Mouse (Mus musculus): ENCODE measurements around the gene Fam102a. TPM values are rescaled to one million over a fixed set of nuclear protein-coding genes. Genes with fewer than 3 reads are reported as not detected.
A peak's percentile ranks its signal among the peaks of the same experiment; 100 is the strongest.

Fam102a gene
- total and polyA plus RNA-seq, 2 experiments from 2014 or later, result 8.2 to 25.4 TPM

DNA sequence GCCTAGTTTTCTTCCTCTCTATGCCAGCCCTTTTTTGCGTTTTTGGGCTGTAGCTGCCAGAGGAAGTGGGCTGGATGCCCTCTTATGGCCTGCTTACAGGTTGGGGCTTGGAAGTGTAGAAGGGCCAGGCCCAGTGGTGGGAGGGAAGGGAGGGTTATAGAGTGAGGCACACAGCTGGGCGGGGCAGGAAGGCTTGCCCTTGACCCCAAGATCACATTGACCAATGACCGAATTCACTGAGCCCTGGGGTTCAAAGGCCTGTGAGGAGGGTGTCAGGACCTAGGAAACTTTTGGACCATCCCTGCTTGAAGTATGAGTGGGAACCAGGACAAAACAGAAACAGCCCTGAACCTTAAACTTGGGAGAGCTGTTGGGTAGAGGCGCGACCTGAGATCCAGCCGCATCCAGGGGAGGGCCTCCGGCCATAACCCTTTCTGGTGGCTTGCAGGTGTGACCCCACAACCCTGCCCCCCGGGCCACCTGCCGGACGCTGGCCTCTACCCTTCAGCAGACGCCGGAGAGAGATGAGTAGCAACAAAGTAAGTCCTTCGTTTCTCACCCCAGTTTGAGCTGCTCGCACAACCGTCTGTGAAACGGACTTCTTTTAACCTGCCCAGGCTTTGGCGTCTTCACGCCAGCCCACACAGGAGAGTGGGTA lies 73.8 kb downstream of the Fam102a start:
- 47% methylated on average over 18 of the region's 18 CpGs for WGBS
- DNase-seq (ENCODE audit: low spot score), result no peak
- H3K4me2 ChIP-seq (ENCODE audit: low read depth, low read length), result peak overlapping the region; percentile 64
- peaks cover 3% of the 10 kb centered on the region; the same call in 1 of the 2 replicates for H3K36me3 ChIP-seq (ENCODE audit: insufficient read depth, low read length)
- no peaks in the 10 kb centered on the region for H3K27me3 ChIP-seq (ENCODE audit: insufficient read depth, low read length)
- H3K9me3 ChIP-seq (ENCODE audit: low read length), result no peaks in the 10 kb centered on the region
- 0 out of 2 replicates have a peak, but pooled peaks cover 5% of the 10 kb centered on the region for H3K4me1 ChIP-seq (ENCODE audit: insufficient read depth, low read length)
- TF ChIP-seq CTCF (IDR thresholded peaks at IDR 0.05; ENCODE audit: low read depth), result no peak
- no peak overlapping the region for H3K27ac ChIP-seq
- peak overlapping the region; percentile 61 for H3K4me3 ChIP-seq (ENCODE audit: low read length)
- H3K9ac ChIP-seq (replicated peaks; ENCODE audit: low read length), result no peak overlapping the region
- no peak for ATAC-seq

DNA sequence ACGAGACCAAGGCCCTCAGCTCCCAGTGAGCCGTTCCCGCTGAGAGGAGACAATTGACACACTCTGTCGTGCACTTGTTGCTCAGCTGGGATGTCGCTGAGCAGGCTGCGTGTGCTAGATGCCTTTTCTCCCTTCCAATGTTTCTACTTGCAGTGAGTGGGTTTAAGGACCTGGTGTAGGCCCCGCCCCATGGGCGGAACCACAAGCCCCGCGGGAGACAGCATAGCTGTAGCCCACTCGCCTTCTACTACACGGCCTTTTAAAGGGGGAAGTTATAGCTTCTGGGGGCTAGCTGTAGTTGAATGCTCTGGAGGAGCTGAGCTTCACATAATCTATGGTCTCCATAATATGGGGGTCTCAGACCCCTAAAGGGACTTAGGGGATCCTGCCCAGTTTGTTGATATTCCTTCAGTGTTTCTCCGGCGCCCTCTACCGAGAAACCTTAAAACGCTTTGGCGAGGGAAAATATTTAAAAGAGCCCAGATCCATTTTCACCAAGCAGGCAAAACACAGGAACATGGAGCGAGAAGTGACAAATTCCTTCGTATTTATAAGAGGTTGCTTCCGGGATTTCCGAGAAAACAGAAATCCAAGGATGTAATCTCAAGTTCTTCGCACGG lies 75.6 kb downstream of the Fam102a start:
- Histone ChIP-seq H3K9me3 (ENCODE audit: low read length) (no peaks in the 10 kb centered on the region), H3K9ac (replicated peaks; ENCODE audit: low read length) (peak overlapping the region; percentile 43), H3K4me3 (ENCODE audit: low read length) (peak overlapping the region; percentile 27), H3K27me3 (ENCODE audit: insufficient read depth, low read length) (no peaks in the 10 kb centered on the region), H3K27ac (no peak overlapping the region), H3K36me3 (ENCODE audit: insufficient read depth, low read length) (peaks cover 10% of the 10 kb centered on the region; the same call in 1 of the 2 replicates), H3K4me1 (ENCODE audit: insufficient read depth, low read length) (0 out of 2 replicates have a peak, but pooled peaks cover 5% of the 10 kb centered on the region), H3K4me2 (ENCODE audit: low read depth, low read length) (peak overlapping the region; percentile 54)
- ATAC-seq, result no peak
- 17% methylated on average over 23 of the region's 23 CpGs for WGBS
- TF ChIP-seq CTCF (IDR thresholded peaks at IDR 0.05; ENCODE audit: low read depth), result peak; percentile 54
- peak; percentile 57 for DNase-seq (ENCODE audit: low spot score)

DNA sequence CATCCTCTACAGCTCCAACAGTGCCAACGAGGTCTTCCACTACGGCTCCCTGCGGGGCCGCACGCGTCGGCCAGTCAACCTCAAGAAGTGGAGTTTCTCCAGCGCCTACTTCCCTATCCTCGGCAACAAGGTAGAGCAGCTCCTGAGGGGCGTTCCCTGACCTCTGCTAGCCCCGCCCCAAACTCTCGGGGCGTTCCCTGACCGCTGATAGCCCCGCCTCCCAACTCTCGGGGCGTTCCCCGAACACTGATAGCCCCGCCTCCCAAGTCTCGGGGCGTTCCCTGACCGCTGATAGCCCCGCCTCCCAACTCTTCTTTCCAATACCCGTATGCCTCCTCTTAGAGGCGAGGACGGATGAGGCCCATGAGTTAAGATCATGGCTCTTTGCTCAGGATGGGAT lies 77.1 kb downstream of the Fam102a start:
- no peaks in the 10 kb centered on the region for H3K9me3 ChIP-seq (ENCODE audit: low read length)
- H3K4me3 ChIP-seq (ENCODE audit: low read length), result no peak overlapping the region
- no peak for ATAC-seq
- H3K27ac ChIP-seq, result no peak overlapping the region
- peaks cover 10% of the 10 kb centered on the region; the same call in 1 of the 2 replicates for H3K36me3 ChIP-seq (ENCODE audit: insufficient read depth, low read length)
- 71% methylated on average over 26 of the region's 26 CpGs for WGBS
- H3K4me2 ChIP-seq (ENCODE audit: low read depth, low read length), result no peak overlapping the region
- no peak for DNase-seq (ENCODE audit: low spot score)
- 0 out of 2 replicates have a peak, but pooled peaks cover 5% of the 10 kb centered on the region for H3K4me1 ChIP-seq (ENCODE audit: insufficient read depth, low read length)
- TF ChIP-seq CTCF (IDR thresholded peaks at IDR 0.05; ENCODE audit: low read depth), result no peak
- no peaks in the 10 kb centered on the region for H3K27me3 ChIP-seq (ENCODE audit: insufficient read depth, low read length)
- H3K9ac ChIP-seq (replicated peaks; ENCODE audit: low read length), result no peak overlapping the region

GRCm38 (mm10) chr2:32617109-32617508 lies 82.0 kb downstream of the Fam102a start:
- H3K4me1 ChIP-seq (ENCODE audit: insufficient read depth, low read length), result 0 out of 2 replicates have a peak, but pooled peaks cover 6% of the 10 kb centered on the region
- no peak overlapping the region for H3K4me2 ChIP-seq (ENCODE audit: low read depth, low read length)
- no peak for TF ChIP-seq CTCF (IDR thresholded peaks at IDR 0.05; ENCODE audit: low read depth)
- no peak overlapping the region for H3K4me3 ChIP-seq (ENCODE audit: low read length)
- H3K27me3 ChIP-seq (ENCODE audit: insufficient read depth, low read length), result no peaks in the 10 kb centered on the region
- no peak overlapping the region for H3K9ac ChIP-seq (replicated peaks; ENCODE audit: low read length)
- 97% methylated on average over 1 of the region's 1 CpGs for WGBS
- ATAC-seq, result no peak
- no peak overlapping the region for H3K27ac ChIP-seq
- DNase-seq (ENCODE audit: low spot score), result no peak
- no peaks in the 10 kb centered on the region for H3K9me3 ChIP-seq (ENCODE audit: low read length)
- peaks cover 10% of the 10 kb centered on the region; the same call in 1 of the 2 replicates for H3K36me3 ChIP-seq (ENCODE audit: insufficient read depth, low read length)

GRCm38 (mm10) chr2:32617601-32618000 lies 82.5 kb downstream of the Fam102a start:
- Histone ChIP-seq H3K4me2 (ENCODE audit: low read depth, low read length) (no peak overlapping the region), H3K9ac (replicated peaks; ENCODE audit: low read length) (no peak overlapping the region), H3K27me3 (ENCODE audit: insufficient read depth, low read length) (no peaks in the 10 kb centered on the region), H3K36me3 (ENCODE audit: insufficient read depth, low read length) (peaks cover 8% of the 10 kb centered on the region; the same call in 1 of the 2 replicates), H3K4me1 (ENCODE audit: insufficient read depth, low read length) (0 out of 2 replicates have a peak, but pooled peaks cover 6% of the 10 kb centered on the region), H3K4me3 (ENCODE audit: low read length) (no peak overlapping the region), H3K27ac (no peak overlapping the region), H3K9me3 (ENCODE audit: low read length) (no peaks in the 10 kb centered on the region)
- ATAC-seq, result no peak
- TF ChIP-seq CTCF (IDR thresholded peaks at IDR 0.05; ENCODE audit: low read depth), result peak; percentile 53
- 94% methylated on average over 4 of the region's 4 CpGs for WGBS
- no peak for DNase-seq (ENCODE audit: low spot score)

DNA sequence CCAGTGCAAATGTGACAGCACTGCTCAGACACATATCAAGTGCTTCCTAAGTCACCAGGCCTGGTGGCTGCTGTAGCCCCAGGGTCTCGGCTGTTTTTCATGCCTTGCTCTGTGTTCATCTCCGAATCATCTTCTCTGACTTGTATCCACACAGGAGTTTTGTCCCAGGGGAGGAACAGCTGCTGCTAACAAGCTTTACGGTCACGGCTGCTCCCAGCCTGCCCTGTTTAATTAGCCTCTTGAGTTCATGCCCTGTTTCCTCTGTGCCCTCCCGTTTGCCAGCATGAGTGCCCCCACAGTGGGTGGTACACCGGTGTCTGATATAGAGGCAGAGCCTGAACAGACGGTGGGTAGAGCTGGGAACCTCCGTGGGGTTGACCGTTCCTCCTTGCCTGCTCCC lies 82.9 kb downstream of the Fam102a start:
- Histone ChIP-seq H3K27me3 (ENCODE audit: insufficient read depth, low read length) (no peaks in the 10 kb centered on the region), H3K4me1 (ENCODE audit: insufficient read depth, low read length) (0 out of 2 replicates have a peak, but pooled peaks cover 6% of the 10 kb centered on the region), H3K4me3 (ENCODE audit: low read length) (no peak overlapping the region), H3K4me2 (ENCODE audit: low read depth, low read length) (no peak overlapping the region), H3K27ac (no peak overlapping the region), H3K36me3 (ENCODE audit: insufficient read depth, low read length) (peaks cover 8% of the 10 kb centered on the region; the same call in 1 of the 2 replicates), H3K9ac (replicated peaks; ENCODE audit: low read length) (no peak overlapping the region), H3K9me3 (ENCODE audit: low read length) (no peaks in the 10 kb centered on the region)
- no peak for ATAC-seq
- no peak for TF ChIP-seq CTCF (IDR thresholded peaks at IDR 0.05; ENCODE audit: low read depth)
- 45% methylated on average over 9 of the region's 9 CpGs for WGBS
- DNase-seq (ENCODE audit: low spot score), result no peak

Other genes with a start within 250 kb of the Fam102a start
- gene Golga2, start 247.9 kb upstream of the Fam102a start, total RNA-seq (2014; rRNA removed), result 49.3 and 55.8 TPM in 2 replicates
- gene Golga2, start 247.9 kb upstream of the Fam102a start, polyA plus RNA-seq (2015; fragmentation: Nextera tagmentation; extraction: Ambion mirVana), result 24.4 and 25.7 TPM in 2 replicates
- 302 and 319 TPM in 2 replicates for gene Swi5, start 247.3 kb upstream of the Fam102a start, total RNA-seq (2014; rRNA removed)
- 487 and 513 TPM in 2 replicates for gene Swi5, start 247.3 kb upstream of the Fam102a start, polyA plus RNA-seq (2015; fragmentation: Nextera tagmentation; extraction: Ambion mirVana)
- gene Ciz1, start 183.0 kb upstream of the Fam102a start, total RNA-seq (2014; rRNA removed), result 87.6 and 103 TPM in 2 replicates
- 33.3 and 40.3 TPM in 2 replicates for gene Ciz1, start 183.0 kb upstream of the Fam102a start, polyA plus RNA-seq (2015; fragmentation: Nextera tagmentation; extraction: Ambion mirVana)
- gene Dnm1, start 182.0 kb upstream of the Fam102a start, total RNA-seq (2014; rRNA removed), result 190 and 211 TPM in 2 replicates
- 87.6 and 96.9 TPM in 2 replicates for gene Dnm1, start 182.0 kb upstream of the Fam102a start, polyA plus RNA-seq (2015; fragmentation: Nextera tagmentation; extraction: Ambion mirVana)
- gene 1110008P14Rik, start 153.4 kb upstream of the Fam102a start, total RNA-seq (2014; rRNA removed), result 458 and 481 TPM in 2 replicates
- 220 and 233 TPM in 2 replicates for gene 1110008P14Rik, start 153.4 kb upstream of the Fam102a start, polyA plus RNA-seq (2015; fragmentation: Nextera tagmentation; extraction: Ambion mirVana)
- 0.31 and 0.58 TPM in 2 replicates for gene Lcn2, start 147.1 kb upstream of the Fam102a start, total RNA-seq (2014; rRNA removed)
- gene Lcn2, start 147.1 kb upstream of the Fam102a start, polyA plus RNA-seq (2015; fragmentation: Nextera tagmentation; extraction: Ambion mirVana), result 0.80 and 0.93 TPM in 2 replicates
- gene Ptges2, start 139.4 kb upstream of the Fam102a start, total RNA-seq (2014; rRNA removed), result 41.3 and 45.5 TPM in 2 replicates
- gene Ptges2, start 139.4 kb upstream of the Fam102a start, polyA plus RNA-seq (2015; fragmentation: Nextera tagmentation; extraction: Ambion mirVana), result 55.6 and 57.0 TPM in 2 replicates
- gene Naif1, start 84.9 kb upstream of the Fam102a start, total RNA-seq (2014; rRNA removed), result 3.1 and 3.7 TPM in 2 replicates
- gene Naif1, start 84.9 kb upstream of the Fam102a start, polyA plus RNA-seq (2015; fragmentation: Nextera tagmentation; extraction: Ambion mirVana), result 2.9 and 3.0 TPM in 2 replicates
- 64.3 and 69.6 TPM in 2 replicates for gene Slc25a25, start 83.9 kb upstream of the Fam102a start, total RNA-seq (2014; rRNA removed)
- 44.4 and 46.4 TPM in 2 replicates for gene Slc25a25, start 83.9 kb upstream of the Fam102a start, polyA plus RNA-seq (2015; fragmentation: Nextera tagmentation; extraction: Ambion mirVana)
- 64.1 and 70.8 TPM in 2 replicates for gene Dpm2, start 35.5 kb downstream of the Fam102a start, total RNA-seq (2014; rRNA removed)
- gene Dpm2, start 35.5 kb downstream of the Fam102a start, polyA plus RNA-seq (2015; fragmentation: Nextera tagmentation; extraction: Ambion mirVana), result 139 and 146 TPM in 2 replicates
- gene Pip5kl1, start 39.5 kb downstream of the Fam102a start, total RNA-seq (2014; rRNA removed), result 15.1 and 35.0 TPM in 2 replicates
- gene Pip5kl1, start 39.5 kb downstream of the Fam102a start, polyA plus RNA-seq (2015; fragmentation: Nextera tagmentation; extraction: Ambion mirVana), result 16.7 and 19.1 TPM in 2 replicates
- 0.21 and 0.83 TPM in 2 replicates for gene 9430097D07Rik, start 40.4 kb downstream of the Fam102a start, total RNA-seq (2014; rRNA removed)
- 0.73 and 0.76 TPM in 2 replicates for gene 9430097D07Rik, start 40.4 kb downstream of the Fam102a start, polyA plus RNA-seq (2015; fragmentation: Nextera tagmentation; extraction: Ambion mirVana)
- gene St6galnac4, start 51.8 kb downstream of the Fam102a start, total RNA-seq (2014; rRNA removed), result 66.9 and 75.7 TPM in 2 replicates
- gene St6galnac4, start 51.8 kb downstream of the Fam102a start, polyA plus RNA-seq (2015; fragmentation: Nextera tagmentation; extraction: Ambion mirVana), result 45.6 and 47.5 TPM in 2 replicates
- gene St6galnac6, start 64.4 kb downstream of the Fam102a start, total RNA-seq (2014; rRNA removed), result 87.0 and 114 TPM in 2 replicates
- gene St6galnac6, start 64.4 kb downstream of the Fam102a start, polyA plus RNA-seq (2015; fragmentation: Nextera tagmentation; extraction: Ambion mirVana), result 39.5 and 40.9 TPM in 2 replicates
- gene Ak1, start 86.4 kb downstream of the Fam102a start, total RNA-seq (2014; rRNA removed), result 89.8 and 92.2 TPM in 2 replicates
- 103 and 106 TPM in 2 replicates for gene Ak1, start 86.4 kb downstream of the Fam102a start, polyA plus RNA-seq (2015; fragmentation: Nextera tagmentation; extraction: Ambion mirVana)
- 23.7 and 24.1 TPM in 2 replicates for gene Eng, start 111.3 kb downstream of the Fam102a start, total RNA-seq (2014; rRNA removed)
- 23.7 and 23.8 TPM in 2 replicates for gene Eng, start 111.3 kb downstream of the Fam102a start, polyA plus RNA-seq (2015; fragmentation: Nextera tagmentation; extraction: Ambion mirVana)
- gene Fpgs, start 168.8 kb downstream of the Fam102a start, total RNA-seq (2014; rRNA removed), result 23.1 and 32.6 TPM in 2 replicates
- 22.8 and 23.4 TPM in 2 replicates for gene Fpgs, start 168.8 kb downstream of the Fam102a start, polyA plus RNA-seq (2015; fragmentation: Nextera tagmentation; extraction: Ambion mirVana)
- gene Cdk9, start 177.7 kb downstream of the Fam102a start, total RNA-seq (2014; rRNA removed), result 108 and 116 TPM in 2 replicates
- gene Cdk9, start 177.7 kb downstream of the Fam102a start, polyA plus RNA-seq (2015; fragmentation: Nextera tagmentation; extraction: Ambion mirVana), result 61.1 and 65.3 TPM in 2 replicates
- 43.8 and 56.9 TPM in 2 replicates for gene Sh2d3c, start 185.7 kb downstream of the Fam102a start, total RNA-seq (2014; rRNA removed)
- gene Sh2d3c, start 185.7 kb downstream of the Fam102a start, polyA plus RNA-seq (2015; fragmentation: Nextera tagmentation; extraction: Ambion mirVana), result 49.5 and 52.8 TPM in 2 replicates
- gene 6330409D20Rik, start 205.7 kb downstream of the Fam102a start, total RNA-seq (2014; rRNA removed), result 1.7 and 3.2 TPM in 2 replicates
- gene 6330409D20Rik, start 205.7 kb downstream of the Fam102a start, polyA plus RNA-seq (2015; fragmentation: Nextera tagmentation; extraction: Ambion mirVana), result 3.6 and 5.1 TPM in 2 replicates
- gene Tor2a, start 221.9 kb downstream of the Fam102a start, total RNA-seq (2014; rRNA removed), result 75.1 and 81.1 TPM in 2 replicates
- gene Tor2a, start 221.9 kb downstream of the Fam102a start, polyA plus RNA-seq (2015; fragmentation: Nextera tagmentation; extraction: Ambion mirVana), result 48.2 and 49.1 TPM in 2 replicates
- 0.78 and 1.6 TPM in 2 replicates for gene Ttc16, start 240.3 kb downstream of the Fam102a start, total RNA-seq (2014; rRNA removed)
- gene Ttc16, start 240.3 kb downstream of the Fam102a start, polyA plus RNA-seq (2015; fragmentation: Nextera tagmentation; extraction: Ambion mirVana), result 0.58 and 0.76 TPM in 2 replicates
- gene Ptrh1, start 240.5 kb downstream of the Fam102a start, total RNA-seq (2014; rRNA removed), result 0.75 and 2.9 TPM in 2 replicates
- gene Ptrh1, start 240.5 kb downstream of the Fam102a start, polyA plus RNA-seq (2015; fragmentation: Nextera tagmentation; extraction: Ambion mirVana), result 4.0 and 4.4 TPM in 2 replicates
- gene Cfap157, start 249.1 kb downstream of the Fam102a start, total RNA-seq (2014; rRNA removed), result 0.16 and 0.40 TPM in 2 replicates
- gene Cfap157, start 249.1 kb downstream of the Fam102a start, polyA plus RNA-seq (2015; fragmentation: Nextera tagmentation; extraction: Ambion mirVana), result 0.64 and 1.1 TPM in 2 replicates